Mouse (Mus musculus) cerebellum, postnatal 10 days (tissue): ENCODE data around the gene Cuedc1.

Experiments
- DNase-seq, 2 experiments: peaks; one replicate each; pipeline ENCODE4 v3.0.0; 2021; ENCODE audit warnings: mixed read lengths in 2 of 2

Cuedc1 gene

GRCm38 (mm10) chr11:88241468-88242301 is 143.8 kb downstream of the Cuedc1 start:
- DNase-seq = no peak
